Mouse (Mus musculus) cortical plate, adult 2 months (tissue): ENCODE data around the gene Rhoh. TPM values are rescaled to one million over a fixed set of nuclear protein-coding genes. Genes with fewer than 3 reads are reported as not detected.

Experiments
- H3K27ac ChIP-seq: fragments of 200-500 bp; 2 replicates; pipeline ENCODE4 v1.5.1; 2012; ENCODE audit warnings: low read length, control low read depth, inconsistent platforms; ENCODE audit not compliant: insufficient read depth
- H3K4me1 ChIP-seq: fragments of 200-500 bp; 2 replicates; pipeline ENCODE4 v1.6.1; 2011; ENCODE audit warnings: low read length; ENCODE audit not compliant: control insufficient read depth, insufficient read depth
- H3K4me3 ChIP-seq: fragments of 200-500 bp; 2 replicates; pipeline ENCODE4 v1.5.1; 2011; ENCODE audit warnings: mild to moderate bottlenecking, low read length, control low read depth; ENCODE audit not compliant: insufficient read depth
- CTCF ChIP-seq: fragments of 200-500 bp; IDR thresholded peaks from 2 replicates; pipeline ENCODE4 v1.5.1; 2011; ENCODE audit warnings: mild to moderate bottlenecking, control low read depth, low read length; ENCODE audit not compliant: insufficient read depth; ENCODE audit errors: extremely low read depth
- POLR2A ChIP-seq: fragments of 200-500 bp; IDR thresholded peaks from 2 replicates; pipeline ENCODE4 v1.6.1; 2011; ENCODE audit warnings: mild to moderate bottlenecking, low read length, control low read depth; ENCODE audit not compliant: insufficient read depth; ENCODE audit errors: extremely low read depth
- polyA plus RNA-seq: library from polyadenylated mRNA; depleted of rRNA; stranded (reverse); fragments of >200 nt; gene quantifications from 2 replicates; pipeline ENCODE4 v1.2.3, GENCODE M21; 2012

The Rhoh gene
- polyA plus RNA-seq, 1 experiment, result 1.2 TPM

DNA sequence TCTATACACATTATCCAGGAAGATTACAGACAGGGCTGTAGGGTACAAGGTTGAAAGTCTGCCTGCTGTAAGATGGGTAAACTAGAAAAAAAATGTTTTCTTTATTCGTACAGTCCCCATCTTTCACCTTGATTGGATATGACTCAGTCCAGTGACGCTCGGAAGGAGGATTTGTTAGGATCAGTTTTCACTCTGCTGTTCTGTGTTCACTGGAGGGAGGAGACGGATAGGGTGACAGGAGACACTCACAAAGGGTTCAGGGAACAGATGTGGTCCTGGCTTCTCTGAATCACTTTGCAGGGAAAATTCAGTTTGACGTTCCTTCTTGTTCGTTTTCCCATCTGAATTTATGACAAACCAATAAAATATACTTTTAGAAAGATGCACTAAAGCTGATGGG lies 23.0 kb upstream of the Rhoh start:
- H3K4me3 ChIP-seq, result no peak overlapping the region
- no peak overlapping the region for H3K27ac ChIP-seq
- H3K4me1 ChIP-seq, result no peaks in the 10 kb centered on the region
- no peak for TF ChIP-seq POLR2A
- TF ChIP-seq CTCF, result no peak

DNA sequence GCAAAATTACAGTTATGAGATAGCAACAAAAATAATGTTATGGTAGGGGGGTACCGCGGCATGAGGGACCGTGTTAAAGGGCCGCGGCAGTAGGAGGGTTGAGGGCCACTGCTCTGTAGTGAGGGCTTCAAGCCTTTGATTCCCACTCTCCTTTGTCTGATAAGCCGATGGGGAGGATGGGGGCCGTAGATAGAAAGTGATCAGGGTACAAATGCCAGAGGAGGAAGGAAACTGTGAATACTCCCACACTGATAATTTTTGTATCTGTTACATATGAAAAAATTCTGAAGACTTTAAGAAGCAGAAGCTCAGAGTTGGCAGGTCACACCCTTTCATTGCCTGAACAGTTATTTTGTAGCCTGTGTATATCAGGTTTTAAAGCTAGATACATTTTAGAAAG lies 18.1 kb upstream of the Rhoh start:
- TF ChIP-seq POLR2A (no peak), CTCF (no peak)
- Histone ChIP-seq H3K27ac (no peak overlapping the region), H3K4me3 (no peak overlapping the region), H3K4me1 (no peaks in the 10 kb centered on the region)

DNA sequence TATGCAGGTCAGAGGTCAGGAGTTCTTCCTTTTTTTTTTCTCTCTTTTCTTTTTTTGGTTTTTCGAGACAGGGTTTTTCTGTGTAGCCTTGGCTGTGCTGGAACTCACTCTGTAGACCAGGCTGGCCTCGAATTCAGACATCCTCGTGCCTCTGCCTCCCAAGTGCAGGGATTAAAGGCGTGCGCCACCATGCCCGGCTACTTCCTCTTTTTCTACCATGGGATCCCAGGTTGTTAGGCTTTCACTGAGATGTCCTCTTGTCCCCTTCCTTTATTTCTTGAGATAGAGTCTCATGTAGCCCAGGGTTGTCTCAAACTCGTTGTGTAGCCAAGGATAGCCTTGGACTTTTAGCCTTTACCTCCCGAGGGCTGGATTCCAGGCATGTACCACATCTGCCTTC lies 14.5 kb upstream of the Rhoh start:
- Histone ChIP-seq H3K4me3 (no peak overlapping the region), H3K4me1 (no peaks in the 10 kb centered on the region), H3K27ac (no peak overlapping the region)
- TF ChIP-seq CTCF (no peak), POLR2A (no peak)

DNA sequence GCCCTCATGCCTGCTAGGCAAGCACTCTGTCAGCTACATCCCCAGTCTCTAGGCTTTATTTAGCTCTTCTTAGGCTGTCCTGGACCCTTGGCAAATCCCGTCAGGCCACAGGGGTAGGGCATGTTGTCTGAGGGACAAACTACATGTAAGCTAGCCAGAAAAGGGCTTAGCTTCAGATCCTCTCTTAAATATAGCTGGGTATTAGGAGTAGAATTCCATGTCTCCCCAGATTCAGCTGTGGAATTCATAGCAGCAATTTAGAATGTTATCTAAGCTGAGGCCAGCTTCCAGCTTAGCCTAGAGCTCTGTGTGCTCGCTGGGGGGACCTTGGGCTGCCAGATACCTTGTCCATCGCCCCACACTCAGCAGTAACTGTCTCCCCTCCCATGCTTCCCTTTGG lies 14.1 kb upstream of the Rhoh start:
- Histone ChIP-seq H3K4me3 (no peak overlapping the region), H3K4me1 (no peaks in the 10 kb centered on the region), H3K27ac (no peak overlapping the region)
- TF ChIP-seq CTCF, result no peak
- TF ChIP-seq POLR2A, result no peak

DNA sequence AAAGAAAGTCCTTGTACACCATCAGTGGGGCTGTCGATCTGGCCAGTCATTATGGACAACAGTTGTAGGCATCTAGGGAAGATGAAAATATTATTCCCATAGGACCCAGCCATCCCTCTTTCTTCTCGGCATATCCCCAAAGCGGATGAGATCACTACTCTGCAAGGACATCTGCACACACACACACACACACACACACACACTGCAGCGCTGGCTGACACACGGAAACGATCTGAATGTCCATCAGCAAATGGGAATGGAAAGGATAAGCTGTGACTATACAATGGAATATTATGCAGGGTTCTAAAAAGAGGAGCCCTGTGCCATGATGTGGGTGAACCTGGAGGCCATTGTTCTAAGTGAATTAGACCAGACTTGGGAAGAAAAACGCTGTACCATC lies 13.4 kb upstream of the Rhoh start:
- H3K27ac ChIP-seq, result no peak overlapping the region
- H3K4me1 ChIP-seq, result no peaks in the 10 kb centered on the region
- no peak overlapping the region for H3K4me3 ChIP-seq
- TF ChIP-seq CTCF (no peak), POLR2A (no peak)

DNA sequence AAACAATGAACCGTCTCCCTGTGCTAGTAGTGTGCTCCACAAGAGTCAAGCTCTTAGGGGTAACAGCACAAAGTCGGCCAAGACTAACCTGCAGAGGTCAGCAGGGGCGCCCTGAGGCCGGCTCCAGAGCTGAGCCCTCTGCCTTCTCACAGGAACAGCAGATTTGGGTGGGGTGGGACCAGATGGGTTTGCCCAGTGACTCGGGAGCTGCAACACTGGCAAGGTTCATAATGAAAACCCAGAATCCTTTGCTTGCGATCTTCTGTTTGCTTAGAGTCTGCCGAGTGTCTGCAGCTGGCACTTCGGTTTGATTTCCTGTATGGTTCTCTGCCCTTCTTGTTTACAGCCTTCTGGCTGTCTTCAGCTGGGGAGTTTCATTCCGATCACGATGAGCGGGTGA lies 10.2 kb upstream of the Rhoh start:
- no peak for TF ChIP-seq POLR2A
- no peak for TF ChIP-seq CTCF
- H3K4me1 ChIP-seq, result no peaks in the 10 kb centered on the region

DNA sequence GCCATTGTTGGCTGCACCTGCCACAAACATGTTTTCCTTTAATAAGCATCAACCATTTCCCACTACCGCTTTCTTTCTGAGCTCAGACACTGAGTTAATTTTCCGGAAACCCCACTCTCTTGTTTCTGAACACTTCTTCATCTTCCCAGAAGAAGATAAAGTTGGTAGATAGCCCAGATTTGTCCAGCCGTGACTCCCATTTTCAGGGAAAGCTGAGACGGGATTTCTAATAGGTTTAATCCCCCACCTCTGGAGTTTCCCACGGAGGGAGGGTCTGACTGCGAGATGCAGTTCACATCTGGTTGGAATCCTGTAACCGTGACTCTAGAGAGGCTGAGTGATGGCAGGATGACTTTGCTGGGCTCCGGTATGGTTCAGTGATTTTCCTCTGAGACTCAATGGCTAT lies 6.2 kb upstream of the Rhoh start:
- H3K4me1 ChIP-seq, result no peaks in the 10 kb centered on the region
- no peak for TF ChIP-seq CTCF
- no peak for TF ChIP-seq POLR2A
- no peak overlapping the region for H3K27ac ChIP-seq
- no peak overlapping the region for H3K4me3 ChIP-seq

More for the DNA sequence above, 10.2 kb upstream of the Rhoh start:
- Histone ChIP-seq H3K4me3 (no peak overlapping the region), H3K27ac (no peak overlapping the region)

DNA sequence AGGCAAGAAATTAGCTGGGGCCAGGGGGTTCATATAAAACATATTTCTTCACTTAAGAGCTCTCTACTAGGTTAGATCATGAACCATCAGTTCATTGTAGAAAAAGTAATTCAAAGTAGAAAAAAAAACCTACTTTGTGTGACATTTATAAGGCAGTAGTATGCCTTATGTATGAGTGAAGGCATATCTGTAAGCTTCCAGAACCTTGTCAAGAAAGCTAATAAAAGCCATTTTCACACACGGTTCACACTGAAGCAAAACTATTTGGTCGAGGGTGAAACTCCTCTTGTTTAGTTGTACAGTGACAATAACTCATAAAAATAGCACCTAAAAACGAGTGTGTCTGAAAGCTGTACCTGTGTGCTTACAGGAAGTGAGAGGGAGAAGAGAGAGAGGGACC lies 5.4 kb upstream of the Rhoh start:
- no peak overlapping the region for H3K4me3 ChIP-seq
- no peak for TF ChIP-seq POLR2A
- no peak for TF ChIP-seq CTCF
- no peaks in the 10 kb centered on the region for H3K4me1 ChIP-seq
- no peak overlapping the region for H3K27ac ChIP-seq

DNA sequence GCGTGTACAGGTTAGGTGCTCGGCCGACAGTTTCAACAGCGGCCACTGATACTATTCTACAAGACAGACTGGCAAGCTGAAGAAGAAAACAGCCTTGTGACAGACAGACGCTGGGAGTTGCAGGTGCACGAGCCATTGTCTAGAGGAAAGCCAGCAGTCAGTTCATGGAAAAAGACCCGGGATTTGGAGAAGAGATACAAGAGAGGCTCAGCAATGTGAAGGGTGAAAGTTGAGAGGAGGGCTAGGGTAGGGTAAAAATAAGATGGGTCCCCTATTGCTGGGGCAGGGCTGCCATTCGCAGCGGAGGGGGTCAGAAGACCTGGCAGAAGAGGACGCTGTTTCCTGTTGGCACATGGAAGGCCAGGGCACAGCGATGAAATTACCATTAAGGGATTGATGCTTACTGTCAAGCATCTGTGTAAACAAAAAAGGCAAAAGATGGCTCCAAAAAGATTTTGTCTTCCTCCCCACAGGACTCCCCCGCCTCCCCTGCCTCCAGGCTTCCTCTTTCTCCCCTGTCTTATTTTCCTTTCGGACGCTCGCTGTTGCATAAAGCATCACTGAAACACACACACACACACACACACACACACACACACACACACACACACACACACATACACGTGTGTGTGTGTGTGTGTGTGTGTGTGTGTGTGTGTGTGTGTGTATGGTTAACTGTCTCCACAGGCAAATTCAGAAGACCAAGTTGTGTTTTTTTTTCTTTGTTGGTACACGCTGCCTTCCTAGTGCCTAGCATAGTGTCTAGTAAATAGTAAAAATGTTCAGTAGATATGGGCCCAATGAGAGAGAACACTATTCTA lies 4.2 kb upstream of the Rhoh start:
- TF ChIP-seq CTCF, result no peak
- no peak for TF ChIP-seq POLR2A
- H3K4me1 ChIP-seq, result no peaks in the 10 kb centered on the region
- no peak overlapping the region for H3K4me3 ChIP-seq
- no peak overlapping the region for H3K27ac ChIP-seq

DNA sequence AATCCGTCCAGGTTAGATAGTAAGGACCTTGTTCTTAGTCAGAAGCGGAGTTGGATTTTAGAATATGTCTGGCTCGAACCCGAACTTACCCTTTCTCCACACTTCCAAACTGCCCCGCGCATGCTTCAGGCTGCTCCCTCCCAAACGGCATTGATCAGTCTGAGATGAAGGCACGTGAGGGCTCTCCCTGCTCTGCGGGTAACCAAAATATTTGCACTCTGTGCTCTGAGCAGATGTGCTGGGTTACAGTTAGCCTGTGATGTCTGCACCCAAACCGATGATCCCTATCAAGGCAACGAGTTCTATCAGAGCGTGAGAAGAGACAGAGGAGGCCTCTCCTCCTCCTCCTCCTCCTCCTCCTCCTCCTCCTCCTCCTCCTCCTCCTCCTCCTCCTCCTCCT lies 3.1 kb upstream of the Rhoh start:
- Histone ChIP-seq H3K4me1 (no peaks in the 10 kb centered on the region), H3K27ac (no peak overlapping the region), H3K4me3 (no peak overlapping the region)
- TF ChIP-seq CTCF (no peak), POLR2A (no peak)
